Mouse (Mus musculus): Measurements from ENCODE around the gene Mapk1ip1l.

DNA sequence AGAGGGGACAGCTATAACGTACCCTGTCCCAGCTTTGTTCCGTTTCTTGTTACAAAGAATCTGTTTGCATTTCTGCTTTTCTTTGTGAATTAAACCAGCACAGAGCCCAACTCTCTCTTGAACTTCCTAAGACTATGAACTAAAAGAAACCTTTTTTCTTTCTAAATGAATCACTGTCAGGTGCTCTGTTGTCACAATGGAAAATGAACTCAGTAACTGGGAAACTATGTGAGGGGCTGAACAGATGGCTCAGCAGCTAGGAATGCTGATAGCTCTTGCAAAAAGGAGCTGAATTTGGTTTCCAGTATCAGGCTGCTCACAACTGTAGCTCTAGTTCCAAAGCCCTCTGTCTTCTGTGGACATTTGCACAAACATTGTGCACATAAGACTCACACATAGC lies 52.9 kb downstream of the Mapk1ip1l start:
- TF ChIP-seq CTCF (IDR thresholded peaks at IDR 0.05; ENCODE audit: borderline replicate concordance, insufficient read depth, low read depth, low read length) (no peak), POLR2A (IDR thresholded peaks at IDR 0.05; ENCODE audit: borderline replicate concordance, insufficient read depth, low read length) (no peak)
